Mouse (Mus musculus) neural tube, embryonic 14.5 days (tissue): ENCODE data around the gene Aoah. TPM values are rescaled to one million over a fixed set of nuclear protein-coding genes. Genes with fewer than 3 reads are reported as not detected.
A peak's percentile ranks its signal among the peaks of the same experiment; 100 is the strongest.

Experiments used
- ATAC-seq: fragments of 200-750 bp; cut with Nextera tagmentation; 2 replicates; pipeline ENCODE4 v1.8.0; 2017; ENCODE audit warnings: low read depth, mild to moderate bottlenecking, moderate TSS enrichment, moderate library complexity
- H3K27ac ChIP-seq: fragments of 300-500 bp; sonication (generic); 2 replicates; pipeline ENCODE4 v1.5.1; 2014; ENCODE audit warnings: low read depth, mild to moderate bottlenecking, control low read depth, low read length, moderate library complexity, mixed read lengths
- H3K27me3 ChIP-seq: fragments of 300-500 bp; sonication (generic); 2 replicates; pipeline ENCODE4 v1.6.1; 2014; ENCODE audit warnings: low read length; ENCODE audit not compliant: control insufficient read depth, insufficient read depth
- H3K36me3 ChIP-seq: fragments of 300-500 bp; sonication (generic); 2 replicates; pipeline ENCODE4 v1.6.1; 2014; ENCODE audit warnings: low read length, mixed read lengths; ENCODE audit not compliant: control insufficient read depth, insufficient read depth
- H3K4me1 ChIP-seq: fragments of 300-500 bp; sonication (generic); 2 replicates; pipeline ENCODE4 v1.6.1; 2014; ENCODE audit warnings: low read length; ENCODE audit not compliant: control insufficient read depth, insufficient read depth
- H3K4me2 ChIP-seq: fragments of 300-500 bp; sonication (generic); 2 replicates; pipeline ENCODE4 v1.6.1; 2014; ENCODE audit warnings: mild to moderate bottlenecking, low read depth, low read length, control low read depth
- H3K4me3 ChIP-seq: fragments of 300-500 bp; sonication (generic); 2 replicates; pipeline ENCODE4 v1.5.1; 2014; ENCODE audit warnings: low read depth, low read length, control low read depth, mixed read lengths
- H3K9ac ChIP-seq: fragments of 300-500 bp; sonication (generic); replicated peaks from 2 replicates; pipeline ENCODE4 v1.6.1; 2014; ENCODE audit warnings: low read depth, mild to moderate bottlenecking, control low read depth, low read length, mixed read lengths
- H3K9me3 ChIP-seq: fragments of 300-500 bp; sonication (generic); 2 replicates; pipeline ENCODE4 v1.6.1; 2016; ENCODE audit warnings: low read length; ENCODE audit not compliant: control insufficient read depth
- WGBS: fragments of 180-500 bp; shearing (Covaris S2); extraction: QIAGEN DNeasy Blood & Tissue Kit; methylation state at CpG from one replicate; pipeline ENCODE4 v1.1.7; 2014; 5-methylcytosine and 5-hydroxymethylcytosine counted together
- polyA plus RNA-seq: library from polyadenylated mRNA; unstranded; fragments of >200 nt; fragmentation: Nextera tagmentation; extraction: Ambion mirVana; gene quantifications from 2 replicates; pipeline ENCODE4 v1.2.1, GENCODE M21; 2014

Gene Aoah
- polyA plus RNA-seq, 1 experiment from 2014 or later = not detected

GRCm38 (mm10) chr13:20900972-20901457 lies 107.1 kb downstream of the Aoah start:
- H3K4me1 ChIP-seq = peaks cover 6% of the 10 kb centered on the region; the same call in 1 of the 2 replicates
- H3K27ac ChIP-seq = no peak overlapping the region
- H3K36me3 ChIP-seq = no peaks in the 10 kb centered on the region
- H3K4me2 ChIP-seq = no peak overlapping the region
- H3K9me3 ChIP-seq = no peaks in the 10 kb centered on the region
- peak; percentile 85 for ATAC-seq
- H3K9ac ChIP-seq = no peak overlapping the region
- no peak overlapping the region for H3K4me3 ChIP-seq
- 13% methylated on average over 2 of the region's 2 CpGs for WGBS
- H3K27me3 ChIP-seq = no peaks in the 10 kb centered on the region

DNA sequence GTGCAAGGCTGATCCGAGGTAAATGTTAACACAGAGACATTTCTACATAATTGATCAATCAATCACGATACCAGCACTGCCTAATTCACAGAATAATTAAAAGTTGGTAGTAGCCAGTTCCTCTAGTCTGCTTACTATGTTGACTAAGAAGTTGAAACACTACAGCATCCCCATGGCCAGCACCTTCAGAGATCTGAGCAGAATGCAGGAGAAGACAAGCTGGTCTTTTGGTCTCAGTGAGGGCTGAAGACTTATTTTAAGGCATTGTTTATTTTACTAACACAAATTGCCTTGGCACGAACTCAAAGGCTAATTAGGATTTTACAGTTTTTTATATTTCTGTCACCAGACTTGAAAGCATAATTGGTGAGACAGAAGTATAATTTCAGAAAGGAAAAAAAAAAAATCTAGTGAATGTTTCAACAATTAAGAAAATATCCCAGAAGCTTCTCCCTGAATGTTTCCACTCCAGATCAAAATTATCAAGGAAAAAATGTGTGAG lies 107.8 kb downstream of the Aoah start:
- no peaks in the 10 kb centered on the region for H3K27me3 ChIP-seq
- no peak overlapping the region for H3K9ac ChIP-seq
- no peak overlapping the region for H3K4me3 ChIP-seq
- no peaks in the 10 kb centered on the region for H3K9me3 ChIP-seq
- H3K4me1 ChIP-seq = peaks cover 6% of the 10 kb centered on the region; the same call in 1 of the 2 replicates
- no peak overlapping the region for H3K4me2 ChIP-seq
- peak; percentile 5; the same call in 1 of the 2 replicates for ATAC-seq
- no peaks in the 10 kb centered on the region for H3K36me3 ChIP-seq
- WGBS = 49% methylated on average over 3 of the region's 3 CpGs
- H3K27ac ChIP-seq = no peak overlapping the region

GRCm38 (mm10) chr13:20904118-20904517 lies 110.2 kb downstream of the Aoah start:
- Histone ChIP-seq H3K4me3 (no peak overlapping the region), H3K27ac (no peak overlapping the region), H3K27me3 (no peaks in the 10 kb centered on the region), H3K9ac (no peak overlapping the region), H3K4me2 (no peak overlapping the region), H3K9me3 (no peaks in the 10 kb centered on the region), H3K4me1 (peaks cover 6% of the 10 kb centered on the region; the same call in 1 of the 2 replicates), H3K36me3 (no peaks in the 10 kb centered on the region)
- ATAC-seq = no peak
- WGBS = 75% methylated on average over 4 of the region's 4 CpGs

DNA sequence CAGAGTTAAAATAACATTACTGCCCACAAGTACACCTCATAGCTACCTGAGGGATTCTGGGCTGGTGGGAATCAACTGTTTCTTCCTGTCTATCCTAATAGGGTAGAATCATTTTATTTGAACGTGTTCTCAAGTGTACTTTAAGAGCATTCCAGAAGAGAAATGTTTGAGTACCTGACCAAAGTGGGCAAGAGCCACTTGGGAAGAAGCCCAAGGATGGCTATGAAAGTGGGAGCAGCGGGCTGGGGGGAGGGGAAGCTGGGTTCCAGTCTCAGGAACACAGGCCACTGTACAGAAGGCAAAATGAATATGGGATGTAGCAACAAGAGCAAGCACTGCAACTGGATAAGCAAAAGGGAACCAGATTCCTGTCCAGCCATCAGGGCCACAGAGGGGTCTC lies 111.3 kb downstream of the Aoah start:
- H3K9ac ChIP-seq = no peak overlapping the region
- H3K4me1 ChIP-seq = peaks cover 6% of the 10 kb centered on the region; the same call in 1 of the 2 replicates
- no peaks in the 10 kb centered on the region for H3K27me3 ChIP-seq
- no peaks in the 10 kb centered on the region for H3K9me3 ChIP-seq
- WGBS = 83% methylated on average over 2 of the region's 2 CpGs
- no peak for ATAC-seq
- H3K27ac ChIP-seq = no peak overlapping the region
- no peaks in the 10 kb centered on the region for H3K36me3 ChIP-seq
- H3K4me2 ChIP-seq = no peak overlapping the region
- H3K4me3 ChIP-seq = no peak overlapping the region

- Histone ChIP-seq H3K9ac (no peak overlapping the region), H3K27ac (no peak overlapping the region), H3K9me3 (no peaks in the 10 kb centered on the region), H3K4me1 (no peaks in the 10 kb centered on the region), H3K36me3 (no peaks in the 10 kb centered on the region), H3K4me3 (no peak overlapping the region), H3K27me3 (no peaks in the 10 kb centered on the region), H3K4me2 (no peak overlapping the region)
- 48% methylated on average over 10 of the region's 10 CpGs for WGBS
- ATAC-seq = peak; percentile 75; the same call in 1 of the 2 replicates
These were observed 123.0 kb downstream of the Aoah start for GRCm38 (mm10) chr13:20916698-20917511.

- H3K27me3 ChIP-seq = no peaks in the 10 kb centered on the region
- no peak overlapping the region for H3K27ac ChIP-seq
- no peak overlapping the region for H3K4me3 ChIP-seq
- H3K4me1 ChIP-seq = no peaks in the 10 kb centered on the region
- WGBS = 93% methylated on average over 3 of the region's 3 CpGs
- H3K9me3 ChIP-seq = no peaks in the 10 kb centered on the region
- H3K9ac ChIP-seq = no peak overlapping the region
- no peaks in the 10 kb centered on the region for H3K36me3 ChIP-seq
- no peak overlapping the region for H3K4me2 ChIP-seq
- no peak for ATAC-seq
These were observed 126.5 kb downstream of the Aoah start for GRCm38 (mm10) chr13:20920401-20920800.

- no peak overlapping the region for H3K4me3 ChIP-seq
- no peaks in the 10 kb centered on the region for H3K4me1 ChIP-seq
- H3K36me3 ChIP-seq = no peaks in the 10 kb centered on the region
- no peak for ATAC-seq
- no peaks in the 10 kb centered on the region for H3K27me3 ChIP-seq
- no peak overlapping the region for H3K4me2 ChIP-seq
- no peaks in the 10 kb centered on the region for H3K9me3 ChIP-seq
- H3K27ac ChIP-seq = no peak overlapping the region
- no peak overlapping the region for H3K9ac ChIP-seq
These were observed 142.1 kb downstream of the Aoah start for GRCm38 (mm10) chr13:20936016-20936415.

GRCm38 (mm10) chr13:20937452-20937851 lies 143.5 kb downstream of the Aoah start:
- Histone ChIP-seq H3K4me2 (no peak overlapping the region), H3K9ac (no peak overlapping the region), H3K27ac (no peak overlapping the region), H3K27me3 (no peaks in the 10 kb centered on the region), H3K36me3 (no peaks in the 10 kb centered on the region), H3K9me3 (no peaks in the 10 kb centered on the region), H3K4me1 (no peaks in the 10 kb centered on the region), H3K4me3 (no peak overlapping the region)
- 30% methylated on average over 5 of the region's 5 CpGs for WGBS
- ATAC-seq = no peak

DNA sequence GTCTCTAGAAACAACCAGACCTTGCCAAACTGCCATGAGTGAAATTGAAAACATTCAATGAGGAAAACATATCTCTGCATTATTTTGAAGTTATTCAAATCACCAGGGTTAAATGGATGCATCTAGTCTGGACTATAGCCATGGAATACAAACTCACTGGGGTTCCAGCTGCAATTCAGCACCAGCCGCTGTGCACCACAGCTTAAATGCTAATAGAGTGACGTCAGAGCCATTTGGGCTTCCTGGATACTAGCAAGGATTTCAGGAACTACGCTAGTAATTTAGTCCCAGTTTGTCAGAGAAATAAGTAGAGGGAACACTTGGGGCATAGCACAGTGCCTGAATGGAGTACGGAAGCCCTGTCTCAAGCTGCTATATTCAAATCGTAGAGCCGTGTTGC lies 145.2 kb downstream of the Aoah start:
- Histone ChIP-seq H3K9me3 (no peaks in the 10 kb centered on the region; the same call in 1 of the 2 replicates), H3K4me3 (no peak overlapping the region), H3K9ac (no peak overlapping the region), H3K4me2 (no peak overlapping the region), H3K27ac (no peak overlapping the region), H3K4me1 (no peaks in the 10 kb centered on the region), H3K27me3 (no peaks in the 10 kb centered on the region), H3K36me3 (no peaks in the 10 kb centered on the region)
- WGBS = 55% methylated on average over 6 of the region's 6 CpGs
- no peak; the same call in 1 of the 2 replicates for ATAC-seq
